Mouse (Mus musculus) MEL (cell line): Measurements from ENCODE around the gene Dhrs7.
A peak's percentile ranks its signal among the peaks of the same experiment; 100 is the strongest.

ENCODE experiments used
- CHD2 ChIP-seq: IDR thresholded peaks from 2 replicates; pipeline ENCODE4 v1.6.1; 2011; ENCODE audit warnings: low read length, improper control_type of control experiment
- CTCF ChIP-seq, 3 experiments: IDR thresholded peaks in 2 of 3; conservative IDR thresholded peaks in 1 of 3; 2 replicates each; pipeline ENCODE4 v1.5.1; 2011 to 2012; ENCODE audit warnings: low read length in 3 of 3, low read depth in 2 of 3, mild to moderate bottlenecking in 2 of 3, improper control_type of control experiment in 1 of 3, inconsistent platforms in 1 of 3, mixed read lengths in 1 of 3, moderate library complexity in 1 of 3; ENCODE audit not compliant: control insufficient read depth in 1 of 3, insufficient read depth in 1 of 3, poor library complexity in 1 of 3, severe bottlenecking in 1 of 3
- ELF1 ChIP-seq: IDR thresholded peaks from 2 replicates; pipeline ENCODE4 v1.6.1; 2014; ENCODE audit warnings: low read depth, mild to moderate bottlenecking, inconsistent platforms, low read length, improper control_type of control experiment, moderate library complexity
- JUND ChIP-seq: IDR thresholded peaks from 2 replicates; pipeline ENCODE4 v1.6.1; 2011; ENCODE audit warnings: low read depth, mild to moderate bottlenecking, improper control_type of control experiment, low read length
- KAT2A ChIP-seq: conservative IDR thresholded peaks from 2 replicates; pipeline ENCODE4 v1.6.1; 2012; ENCODE audit warnings: low read depth, low read length, improper control_type of control experiment, inconsistent platforms
- NELFE ChIP-seq: IDR thresholded peaks from 2 replicates; pipeline ENCODE4 v1.6.1; 2011; ENCODE audit warnings: low read depth, low read length, improper control_type of control experiment
- TAL1 ChIP-seq: IDR thresholded peaks from 2 replicates; pipeline ENCODE4 v1.6.1; 2012; ENCODE audit warnings: mild to moderate bottlenecking, inconsistent platforms, low read length, moderate library complexity, mixed read lengths

- TF ChIP-seq KAT2A (no peak), JUND (no peak), CTCF (IDR thresholded peaks at IDR 0.05 in 2 of 3, conservative IDR thresholded peaks at IDR 0.05 in 1 of 3; ENCODE audit: control insufficient read depth in 1 of 3, insufficient read depth in 1 of 3, low read depth in 2 of 3, low read length in 3 of 3, poor library complexity in 1 of 3, severe bottlenecking in 1 of 3) (peak; percentile 5 to 85 (median 50); a peak in 4 of 6 replicates), CHD2 (no peak), TAL1 (no peak), NELFE (no peak), ELF1 (no peak)
These were observed 29.2 kb upstream of the Dhrs7 start for GRCm38 (mm10) chr12:72693895-72694294.
